Mouse (Mus musculus): ENCODE measurements around the gene Serpinb11.

Serpinb11 gene

DNA sequence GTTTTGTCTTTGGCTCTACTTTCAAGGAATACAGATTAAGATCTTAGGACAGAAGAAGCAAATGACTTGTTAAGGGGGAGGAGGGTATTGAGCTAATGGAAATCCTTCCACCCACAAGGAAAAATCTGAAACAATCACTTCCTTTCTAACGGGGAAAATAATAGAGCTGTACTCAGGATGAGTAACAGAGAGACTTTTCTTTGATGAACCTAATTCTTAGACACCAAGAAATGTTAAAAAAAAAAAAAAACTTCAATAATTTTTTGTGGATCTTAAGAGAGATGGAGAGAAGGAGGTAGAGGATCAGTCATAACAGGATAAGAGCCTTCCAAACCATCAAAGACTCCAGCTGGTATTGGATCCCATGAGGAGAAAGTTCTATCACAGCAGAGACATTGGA lies at the start of gene Serpinb11:
TSS of gene Serpinb11 (plus strand) at position 301 of the 400 bp plus-strand sequence.
- DNase-seq = no peak

DNA sequence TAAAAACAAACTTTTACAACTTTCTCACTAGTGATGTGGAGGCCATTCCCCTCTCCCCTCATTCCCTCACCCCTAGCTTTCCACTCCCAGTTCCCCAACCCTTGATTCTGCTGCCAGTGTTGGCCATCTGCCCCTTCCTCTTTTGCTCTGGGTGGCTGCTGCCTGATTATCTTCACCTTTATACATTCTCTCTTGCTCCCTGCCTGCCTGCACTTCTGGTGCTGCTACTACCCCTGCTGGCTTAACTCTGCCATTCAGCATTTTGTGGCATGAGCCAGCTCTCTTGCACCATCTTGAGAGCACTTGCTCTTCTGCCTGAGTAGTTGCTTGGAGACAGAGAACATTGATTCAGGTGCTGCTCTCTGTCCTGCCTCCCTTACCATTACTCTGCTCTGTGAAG lies 15.0 kb upstream of the Serpinb11 start:
- no peak for DNase-seq

DNA sequence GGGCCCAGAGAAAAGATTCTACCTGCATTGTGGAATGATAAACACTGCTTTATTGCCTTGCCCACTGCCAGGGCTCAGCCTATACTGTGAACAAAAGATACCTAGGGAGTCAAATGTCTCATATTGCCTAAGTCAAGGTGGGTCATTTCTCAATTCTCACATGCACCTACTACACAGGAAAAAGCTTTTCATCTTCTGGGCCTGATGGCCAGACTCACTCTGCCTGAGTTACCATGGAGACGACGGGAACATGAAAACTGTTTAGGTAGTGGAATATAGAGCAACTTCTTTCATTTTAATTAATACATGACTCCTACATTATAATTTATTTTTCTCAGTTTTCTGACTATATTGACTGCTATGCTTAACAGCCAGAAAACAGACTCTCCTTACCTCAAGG lies 14.2 kb upstream of the Serpinb11 start:
- no peak for DNase-seq

DNA sequence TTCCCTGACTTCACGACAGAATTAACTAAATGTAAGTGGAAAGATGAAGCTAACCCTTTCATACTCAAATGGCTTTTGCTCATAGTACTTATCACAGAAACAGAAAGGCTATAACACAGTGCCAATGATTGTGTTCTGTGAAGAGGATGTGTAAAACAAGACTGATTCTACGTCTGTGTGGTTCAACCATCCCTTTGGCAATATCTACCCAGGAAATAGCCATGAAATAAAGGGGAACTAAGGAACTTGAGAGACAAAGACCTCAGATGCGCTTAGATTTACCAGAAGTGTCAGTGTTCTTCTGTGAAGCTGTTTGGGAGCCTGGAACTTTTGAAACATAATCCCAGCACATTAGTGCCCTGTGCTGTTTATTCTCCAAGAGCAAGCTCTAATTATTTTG lies 10.6 kb upstream of the Serpinb11 start:
- DNase-seq = no peak

DNA sequence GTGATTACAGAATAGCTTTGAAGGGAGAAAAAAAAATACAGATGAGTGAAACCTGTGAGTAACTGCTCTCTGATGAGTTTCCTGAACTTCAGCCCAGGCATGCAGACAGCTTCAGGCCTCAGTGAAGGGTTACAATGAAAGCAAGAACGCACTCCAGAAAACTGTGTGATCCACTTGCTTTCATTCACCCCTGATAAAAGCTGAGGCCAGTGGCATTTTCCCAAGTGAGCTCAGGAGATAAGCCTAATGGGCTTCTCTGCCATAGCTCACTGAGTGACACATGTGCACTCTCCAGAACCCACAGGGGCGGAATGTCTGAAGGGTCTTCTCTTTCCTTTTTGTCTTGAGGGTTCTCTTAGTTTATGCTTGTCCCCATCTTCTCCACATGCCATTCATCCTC lies 9.9 kb upstream of the Serpinb11 start:
- no peak for DNase-seq

DNA sequence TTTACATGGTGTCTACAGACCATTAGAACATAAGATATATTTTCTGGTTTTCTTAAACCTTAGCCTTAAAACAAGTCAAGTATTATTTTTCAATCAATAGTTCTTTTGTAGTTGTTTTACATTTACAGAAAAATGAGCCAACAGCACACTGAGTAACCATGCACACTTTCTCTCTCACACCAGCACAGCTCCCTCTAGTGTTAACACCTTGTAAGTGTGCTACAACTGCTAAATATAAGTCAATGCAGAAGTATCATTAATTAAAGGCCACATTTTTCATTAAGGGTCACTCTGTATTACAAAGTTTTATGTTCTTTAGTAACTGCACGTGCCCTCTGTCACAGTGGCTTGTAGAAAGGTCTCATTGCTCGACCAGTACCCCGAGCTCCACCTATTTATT lies 8.0 kb upstream of the Serpinb11 start:
- no peak for DNase-seq

DNA sequence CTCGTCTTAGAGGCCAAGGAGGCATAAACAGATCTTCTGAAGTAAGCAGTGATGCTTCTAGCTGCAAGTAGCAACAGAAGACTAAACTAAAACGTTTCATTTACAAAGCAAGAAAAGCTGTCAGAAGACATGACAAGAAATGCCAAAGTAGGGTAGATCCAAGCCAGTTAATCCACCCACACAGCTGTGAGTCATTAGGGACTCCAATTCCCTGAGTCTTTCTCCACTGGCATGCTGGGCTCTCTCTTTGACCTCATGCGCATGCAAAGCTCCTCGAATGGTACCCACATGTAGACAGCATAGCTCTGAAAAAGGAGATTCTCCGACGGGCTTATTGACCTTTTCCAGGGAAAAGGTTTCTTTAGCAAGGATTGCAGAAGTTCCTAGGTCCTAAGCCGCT lies 5.0 kb downstream of the Serpinb11 start:
- no peak for DNase-seq

DNA sequence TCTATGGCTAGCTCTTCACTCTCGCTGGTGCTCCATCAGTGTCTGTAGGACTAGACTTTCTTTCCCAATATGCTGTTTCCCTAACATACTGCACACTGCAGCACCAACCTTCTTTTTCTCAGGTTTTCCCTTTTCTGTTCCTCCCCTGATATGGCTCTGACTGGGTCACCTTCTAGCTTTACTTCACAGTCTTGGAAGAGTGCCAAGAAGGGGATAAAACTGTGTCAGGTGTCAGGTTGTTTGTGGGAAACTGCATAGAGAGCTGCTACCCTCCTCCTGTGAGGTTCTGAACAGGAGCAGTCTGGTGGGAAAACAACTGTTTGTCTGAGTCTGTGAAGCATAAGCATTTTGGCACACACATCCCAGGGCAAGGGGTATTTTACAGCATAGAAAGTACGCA lies 7.9 kb downstream of the Serpinb11 start:
- DNase-seq = no peak

DNA sequence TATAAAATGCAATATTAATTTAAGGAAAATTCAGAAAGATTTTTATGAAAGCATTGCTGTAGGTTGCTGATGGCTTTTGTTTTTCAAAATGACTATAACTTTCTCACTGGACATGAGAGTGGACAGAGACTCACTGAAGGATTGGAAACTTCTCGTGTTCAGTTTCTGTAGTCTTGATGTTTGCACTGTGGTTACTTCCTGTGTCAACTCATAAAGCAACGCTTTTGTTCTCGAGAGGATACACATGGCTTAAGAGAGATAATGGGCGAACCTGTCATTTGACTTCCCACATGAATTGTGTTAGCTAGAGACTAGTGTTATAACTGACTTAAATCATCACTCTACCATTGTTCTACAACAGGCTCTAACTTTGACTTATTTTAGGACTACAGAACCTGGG lies 16.0 kb downstream of the Serpinb11 start:
- no peak for DNase-seq

DNA sequence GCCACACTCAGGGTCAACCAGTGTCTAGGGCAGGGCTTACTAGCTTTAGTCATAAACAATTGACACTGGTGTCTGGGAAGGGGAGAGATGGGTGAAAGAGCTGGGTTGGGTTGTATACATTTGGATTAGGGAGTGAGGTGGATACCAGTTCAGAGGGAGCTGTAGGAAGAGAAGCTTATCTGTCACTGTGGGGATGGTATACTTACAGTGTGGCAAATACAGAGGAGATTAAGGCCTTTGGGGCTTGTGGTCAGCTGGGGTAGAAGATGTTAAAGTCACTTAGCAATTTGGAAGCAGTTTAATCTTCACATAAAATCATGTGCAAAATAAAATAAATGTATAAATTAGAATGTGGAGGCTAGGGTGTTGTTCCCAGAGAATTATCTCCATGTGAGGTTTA lies 17.4 kb downstream of the Serpinb11 start:
- no peak for DNase-seq

DNA sequence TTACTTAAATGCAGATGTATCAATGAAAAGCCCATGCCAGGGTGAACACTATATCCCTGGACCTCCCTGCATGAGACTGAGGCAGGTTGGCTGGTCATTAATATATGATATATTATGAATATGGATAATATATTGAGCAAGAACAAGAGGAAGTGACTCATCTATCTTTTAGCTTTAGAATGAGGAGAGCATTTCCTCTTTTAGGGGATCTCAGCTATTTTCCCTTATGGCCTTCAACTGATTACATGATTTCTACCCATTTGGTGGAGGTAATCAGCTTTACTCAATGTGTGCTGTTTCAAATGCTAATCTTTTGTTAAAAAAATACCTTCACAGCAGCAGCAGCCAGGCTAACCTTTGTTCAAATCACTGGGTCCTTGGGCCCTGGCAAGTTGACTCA lies 20.5 kb downstream of the Serpinb11 start:
- no peak for DNase-seq

DNA sequence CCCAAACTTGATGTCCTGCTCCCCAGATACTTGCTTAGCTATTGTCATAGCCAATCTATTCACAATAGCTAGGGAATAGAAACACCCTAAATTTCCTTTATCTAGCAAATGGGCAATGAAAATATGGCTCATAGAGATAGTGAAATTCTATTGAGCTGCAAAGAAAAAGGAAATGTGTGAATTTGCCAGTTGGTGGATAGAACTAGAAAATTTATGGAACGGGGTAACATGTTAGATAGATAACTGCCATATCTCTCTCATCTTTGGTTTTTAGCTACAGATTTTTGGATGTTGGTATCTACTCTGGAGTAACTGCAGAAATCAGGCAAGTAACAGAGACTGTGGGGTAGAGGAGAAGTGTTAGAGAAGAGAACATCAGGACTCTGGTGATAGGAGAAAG lies 21.4 kb downstream of the Serpinb11 start:
- DNase-seq = no peak

DNA sequence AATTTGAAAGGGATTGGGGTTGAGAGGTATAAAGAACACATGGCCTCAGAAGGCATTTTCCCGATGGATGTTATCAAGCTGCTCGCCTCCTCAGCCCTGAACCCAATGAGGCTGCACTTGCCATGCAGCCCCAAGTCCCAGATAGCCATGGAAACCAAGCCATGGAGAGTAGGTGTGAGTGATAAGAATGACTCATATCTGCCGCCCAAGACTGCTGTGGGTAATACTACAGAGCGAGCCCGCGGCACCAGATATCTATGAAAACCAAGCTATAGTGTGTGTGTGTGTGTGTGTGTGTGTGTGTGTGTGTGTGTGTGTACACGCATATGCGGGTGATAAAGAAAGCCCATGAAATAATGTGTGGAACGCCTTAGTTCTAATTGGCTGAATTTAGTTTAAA lies 23.5 kb downstream of the Serpinb11 start:
- no peak for DNase-seq

DNA sequence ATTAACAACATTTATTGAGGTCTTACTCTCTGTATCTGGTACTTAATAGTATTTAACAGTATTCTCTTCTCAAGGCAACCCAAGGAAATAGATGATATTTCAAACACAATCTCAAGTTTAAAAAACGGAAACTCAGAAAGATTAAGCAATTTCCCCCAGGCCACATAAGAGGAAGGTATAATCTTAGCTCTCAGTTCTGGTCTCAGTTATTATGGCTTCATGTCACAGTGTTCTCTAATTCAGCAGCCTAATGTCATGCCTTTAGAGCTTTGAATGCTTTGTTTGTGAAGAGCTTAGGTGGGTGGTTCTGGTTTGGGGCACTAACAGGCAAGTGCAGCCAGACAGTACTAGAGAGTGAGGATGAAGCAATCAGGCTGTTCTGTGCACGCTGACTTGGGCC lies 28.8 kb downstream of the Serpinb11 start:
- no peak for DNase-seq

DNA sequence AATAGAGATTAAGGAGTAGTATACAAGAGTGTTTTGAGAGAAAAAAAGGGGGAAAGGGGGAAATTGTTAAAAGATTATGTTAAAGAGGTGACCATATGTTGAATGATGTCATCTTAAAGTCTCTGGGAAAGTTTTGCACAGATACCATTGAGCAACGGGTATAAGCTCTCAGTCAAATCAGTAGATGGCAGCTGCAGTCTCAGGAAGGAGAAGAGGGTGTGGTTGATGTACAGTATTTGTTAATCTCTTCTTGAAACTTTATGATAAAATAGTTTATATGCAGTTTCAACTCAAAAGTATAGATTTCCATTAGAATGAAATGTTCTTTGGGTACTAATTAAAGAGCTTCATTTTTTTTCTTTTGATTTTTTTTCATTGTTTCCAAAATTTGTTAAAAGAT lies 36.5 kb downstream of the Serpinb11 start:
- DNase-seq = no peak

DNA sequence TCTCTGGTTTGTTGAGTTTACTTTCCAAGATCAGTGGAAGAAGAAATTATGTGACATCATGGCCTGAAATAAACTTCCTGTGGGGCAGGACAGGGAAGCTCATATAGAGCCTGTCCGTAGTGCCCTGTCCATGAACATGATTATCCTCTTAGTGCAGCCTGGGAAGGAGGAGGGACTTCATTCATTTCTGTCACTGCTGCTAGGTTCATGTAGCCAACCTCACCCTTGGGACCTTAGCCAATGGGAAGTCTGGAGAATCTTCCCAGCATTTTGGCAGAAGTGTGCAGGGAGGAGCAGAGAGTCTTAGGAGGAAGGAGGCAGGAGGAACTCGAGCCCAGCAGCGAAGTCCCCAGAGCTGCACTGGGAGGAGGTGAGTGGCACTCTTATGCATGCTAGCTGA lies 38.4 kb downstream of the Serpinb11 start, which contains the start of gene Serpinb7:
TSS of gene Serpinb7 (plus strand) at position 301 of the 400 bp plus-strand sequence.
- DNase-seq = no peak

DNA sequence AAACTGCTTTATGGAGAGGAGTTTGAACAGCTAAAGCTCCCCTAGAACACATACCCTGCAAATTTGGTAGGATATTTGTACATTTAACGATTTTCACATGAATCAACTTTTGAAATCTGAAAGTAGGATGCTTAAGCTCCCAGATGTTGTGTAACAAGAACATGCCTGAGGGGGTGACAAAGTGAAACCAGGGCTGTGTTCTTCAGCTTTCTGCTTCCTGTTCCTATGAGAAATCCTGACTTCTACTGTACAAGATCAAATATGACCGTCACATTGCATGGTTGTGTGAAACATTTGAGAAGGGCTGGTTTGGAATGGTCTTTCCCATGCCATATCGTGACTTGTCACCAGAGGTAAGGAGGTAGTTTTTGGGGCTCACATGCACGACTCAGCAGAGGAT lies 41.1 kb downstream of the Serpinb11 start:
- DNase-seq = no peak

DNA sequence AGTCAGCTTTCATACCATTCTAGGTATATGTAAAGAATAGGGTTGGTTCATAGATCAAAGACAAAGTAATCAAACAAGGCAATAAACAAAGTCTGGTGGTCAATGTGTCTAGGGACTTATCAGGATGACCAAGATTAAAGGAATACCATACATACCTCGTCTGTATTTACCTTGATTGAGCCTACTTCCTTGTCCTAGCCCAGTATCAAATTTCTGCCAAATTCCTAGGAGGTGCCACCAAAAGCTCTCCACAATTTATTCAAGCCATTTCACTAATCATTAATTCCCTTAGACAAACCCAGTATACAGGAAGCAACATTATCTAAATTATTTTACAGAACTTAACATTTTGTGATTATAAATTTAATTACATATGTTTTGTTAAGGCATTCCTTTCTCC lies 53.7 kb downstream of the Serpinb11 start:
- DNase-seq = no peak

DNA sequence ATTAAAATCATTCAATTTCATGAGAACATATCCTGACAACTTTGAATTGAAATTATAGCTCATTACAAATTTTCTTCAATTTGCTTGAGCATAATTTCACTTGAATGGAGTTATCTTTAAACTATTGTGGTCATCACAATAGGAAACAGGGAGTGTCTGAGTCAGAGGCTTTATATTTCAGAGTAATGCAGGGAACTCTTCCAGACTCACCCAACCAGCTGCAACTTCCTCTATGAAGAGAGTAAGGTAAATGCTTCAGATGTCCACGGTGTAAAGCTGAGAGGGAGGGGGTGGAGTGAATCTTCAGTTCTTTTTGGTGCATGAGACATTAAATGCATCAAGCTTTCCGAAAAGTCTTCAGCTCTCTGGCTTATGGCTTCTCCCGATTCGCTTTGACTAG lies 61.5 kb downstream of the Serpinb11 start:
- DNase-seq = no peak

Data from lung, postnatal 36 days (tissue).